Mouse (Mus musculus) neural tube, embryonic 15.5 days (tissue): ENCODE measurements around the gene Olfr18. TPM values are rescaled to one million over a fixed set of nuclear protein-coding genes. Genes with fewer than 3 reads are reported as not detected.
"Not testable (repeated sequence)": the region's sequence is repeated elsewhere in the genome, so short reads cannot be mapped to it uniquely, and the experiment has no call there.

Experiments used
- ATAC-seq: fragments of 200-750 bp; cut with Nextera tagmentation; 2 replicates; pipeline ENCODE4 v1.8.0; 2017; ENCODE audit warnings: mild to moderate bottlenecking, moderate TSS enrichment, moderate library complexity; ENCODE audit not compliant: low FRiP score
- H3K27ac ChIP-seq: fragments of 300-500 bp; sonication (generic); replicated peaks from 2 replicates; pipeline ENCODE4 v1.5.1; 2015; ENCODE audit warnings: mild to moderate bottlenecking, inconsistent platforms
- H3K27me3 ChIP-seq: fragments of 300-500 bp; sonication (generic); replicated peaks from 2 replicates; pipeline ENCODE4 v1.6.1; 2015; ENCODE audit warnings: inconsistent platforms
- H3K36me3 ChIP-seq: fragments of 300-500 bp; sonication (generic); 2 replicates; pipeline ENCODE4 v1.6.1; 2015; ENCODE audit warnings: inconsistent platforms
- H3K4me1 ChIP-seq: fragments of 300-500 bp; sonication (generic); 2 replicates; pipeline ENCODE4 v1.6.1; 2015; ENCODE audit warnings: inconsistent platforms
- H3K4me2 ChIP-seq: fragments of 300-500 bp; sonication (generic); 2 replicates; pipeline ENCODE4 v1.6.1; 2015; ENCODE audit warnings: inconsistent platforms, mild to moderate bottlenecking, moderate library complexity
- H3K4me3 ChIP-seq: fragments of 300-500 bp; sonication (generic); replicated peaks from 2 replicates; pipeline ENCODE4 v1.5.1; 2015; ENCODE audit warnings: mild to moderate bottlenecking, inconsistent platforms
- H3K9ac ChIP-seq: fragments of 300-500 bp; sonication (generic); replicated peaks from 2 replicates; pipeline ENCODE4 v1.6.1; 2015; ENCODE audit warnings: mild to moderate bottlenecking, inconsistent platforms
- H3K9me3 ChIP-seq: fragments of 300-500 bp; sonication (generic); replicated peaks from 2 replicates; pipeline ENCODE4 v1.6.1; 2016; ENCODE audit warnings: inconsistent platforms
- WGBS: fragments of 180-500 bp; shearing (Covaris S2); methylation state at CpG from one replicate; pipeline ENCODE4 v1.1.7; 2015; ENCODE audit warnings: mixed read lengths; 5-methylcytosine and 5-hydroxymethylcytosine counted together
- polyA plus RNA-seq: library from polyadenylated mRNA; unstranded; fragments of >200 nt; fragmentation: Nextera tagmentation; extraction: Ambion mirVana; gene quantifications from 2 replicates; pipeline ENCODE4 v1.2.1, GENCODE M21; 2015

The Olfr18 gene
- 0.09 TPM in 1 of 2 replicates, not detected in the other for polyA plus RNA-seq

GRCm38 (mm10) chr9:20335994-20336393 is at the start of gene Olfr18:
Olfr18 (minus strand) TSS chr9:20336094.
- Histone ChIP-seq H3K36me3 (no peaks in the 10 kb centered on the region), H3K9me3 (no peaks in the 10 kb centered on the region), H3K4me3 (no peak within 1 kb of the TSS), H3K27ac (no peak within 1 kb of the TSS), H3K9ac (no peak within 1 kb of the TSS), H3K27me3 (no peaks in the 10 kb centered on the region), H3K4me2 (no peak within 1 kb of the TSS), H3K4me1 (no peaks in the 10 kb centered on the region)
- ATAC-seq = no peak

- WGBS = 17% methylated on average over 16 of the region's 16 CpGs
- Histone ChIP-seq H3K27me3 (no peaks in the 10 kb centered on the region), H3K9ac (peak overlapping the region; percentile 59), H3K27ac (peak overlapping the region; percentile 85), H3K36me3 (no peaks in the 10 kb centered on the region), H3K4me1 (peaks cover 16% of the 10 kb centered on the region), H3K4me2 (peak overlapping the region; percentile 80), H3K9me3 (0 out of 2 replicates have a peak, but pooled peaks cover 3% of the 10 kb centered on the region), H3K4me3 (peak overlapping the region; percentile 68)
- peak; percentile 78 for ATAC-seq
Measured at GRCm38 (mm10) chr9:20385343-20385703, 49.4 kb upstream of the Olfr18 start.

GRCm38 (mm10) chr9:20384532-20385342 is 48.8 kb upstream of the Olfr18 start, which contains the start of gene Zfp560:
Zfp560 (minus strand) TSS chr9:20385177.
- H3K9ac ChIP-seq = peak within 1 kb of the TSS; percentile 59
- peak within 1 kb of the TSS; percentile 80 for H3K4me2 ChIP-seq
- ATAC-seq = peak; percentile 99
- H3K36me3 ChIP-seq = no peaks in the 10 kb centered on the region
- H3K27ac ChIP-seq = peak within 1 kb of the TSS; percentile 85
- peak within 1 kb of the TSS; percentile 68 for H3K4me3 ChIP-seq
- no peaks in the 10 kb centered on the region for H3K27me3 ChIP-seq
- WGBS = 4% methylated on average over 40 of the region's 40 CpGs
- H3K4me1 ChIP-seq = peaks cover 16% of the 10 kb centered on the region
- H3K9me3 ChIP-seq = 0 out of 2 replicates have a peak, but pooled peaks cover 3% of the 10 kb centered on the region

- 91% methylated on average over 7 of the region's 7 CpGs for WGBS
- Histone ChIP-seq H3K4me1 (peaks cover 16% of the 10 kb centered on the region), H3K27ac (no peak overlapping the region), H3K27me3 (no peaks in the 10 kb centered on the region), H3K4me3 (peak overlapping the region; percentile 68), H3K36me3 (no peaks in the 10 kb centered on the region), H3K9me3 (0 out of 2 replicates have a peak, but pooled peaks cover 3% of the 10 kb centered on the region), H3K9ac (0 out of 2 replicates have a peak overlapping the region, but pooled peaks have one; percentile 59), H3K4me2 (peak overlapping the region; percentile 80)
- no peak for ATAC-seq
Measured at GRCm38 (mm10) chr9:20383659-20384058, 47.8 kb upstream of the Olfr18 start.

- no peak overlapping the region for H3K4me3 ChIP-seq
- H3K9ac ChIP-seq = no peak overlapping the region
- H3K9me3 ChIP-seq = no peaks in the 10 kb centered on the region
- peaks cover 7% of the 10 kb centered on the region; the same call in 1 of the 2 replicates for H3K36me3 ChIP-seq
- H3K27me3 ChIP-seq = no peaks in the 10 kb centered on the region
- no peak for ATAC-seq
- H3K4me1 ChIP-seq = no peaks in the 10 kb centered on the region
- H3K27ac ChIP-seq = no peak overlapping the region
- no peak overlapping the region for H3K4me2 ChIP-seq
- 91% methylated on average over 1 of the region's 1 CpGs for WGBS
Measured at GRCm38 (mm10) chr9:20374712-20375111, 38.8 kb upstream of the Olfr18 start.

GRCm38 (mm10) chr9:20367311-20367710 is 31.4 kb upstream of the Olfr18 start:
- Histone ChIP-seq H3K27ac (no peak overlapping the region), H3K4me3 (no peak overlapping the region), H3K4me2 (no peak overlapping the region), H3K36me3 (peaks cover 7% of the 10 kb centered on the region), H3K4me1 (no peaks in the 10 kb centered on the region), H3K9me3 (peaks cover 16% of the 10 kb centered on the region; the same call in 1 of the 2 replicates), H3K9ac (no peak overlapping the region), H3K27me3 (no peaks in the 10 kb centered on the region)
- no peak for ATAC-seq
- 92% methylated on average over 2 of the region's 2 CpGs for WGBS

- 95% methylated on average over 4 of the region's 4 CpGs for WGBS
- no peak overlapping the region for H3K4me2 ChIP-seq
- H3K27ac ChIP-seq = no peak overlapping the region
- no peaks in the 10 kb centered on the region for H3K27me3 ChIP-seq
- no peak for ATAC-seq
- no peak overlapping the region for H3K4me3 ChIP-seq
- H3K9me3 ChIP-seq = 0 out of 2 replicates have a peak, but pooled peaks cover 8% of the 10 kb centered on the region
- no peaks in the 10 kb centered on the region for H3K4me1 ChIP-seq
- peaks cover 56% of the 10 kb centered on the region for H3K36me3 ChIP-seq
- no peak overlapping the region for H3K9ac ChIP-seq
Measured at GRCm38 (mm10) chr9:20348501-20348900, 12.6 kb upstream of the Olfr18 start.

GRCm38 (mm10) chr9:20298232-20298631 is 37.7 kb downstream of the Olfr18 start, which contains the start of gene Olfr873:
Olfr873 (plus strand) TSS chr9:20298532.
- Histone ChIP-seq H3K4me3 (no peak within 1 kb of the TSS), H3K9ac (no peak within 1 kb of the TSS), H3K4me2 (no peak within 1 kb of the TSS)

GRCm38 (mm10) chr9:20295562-20295961 is 40.3 kb downstream of the Olfr18 start:
- not testable (repeated sequence) for H3K27me3 ChIP-seq, H3K9ac ChIP-seq, H3K27ac ChIP-seq, H3K4me2 ChIP-seq, ATAC-seq, H3K36me3 ChIP-seq, H3K4me3 ChIP-seq, H3K9me3 ChIP-seq, H3K4me1 ChIP-seq
- 84% methylated on average over 5 of the region's 5 CpGs for WGBS

More at GRCm38 (mm10) chr9:20298232-20298631, 37.7 kb downstream of the Olfr18 start, which contains the start of gene Olfr873:
- 91% methylated on average over 1 of the region's 1 CpGs for WGBS
- no peak within 1 kb of the TSS for H3K27ac ChIP-seq
- no peaks in the 10 kb centered on the region for H3K9me3 ChIP-seq
- H3K36me3 ChIP-seq = no peaks in the 10 kb centered on the region
- ATAC-seq = no peak
- no peaks in the 10 kb centered on the region for H3K27me3 ChIP-seq
- H3K4me1 ChIP-seq = no peaks in the 10 kb centered on the region

- 89% methylated on average over 1 of the region's 1 CpGs for WGBS
- no peak within 1 kb of the TSS for H3K4me2 ChIP-seq
- ATAC-seq = no peak
Measured at GRCm38 (mm10) chr9:20282051-20282450, 53.8 kb downstream of the Olfr18 start, which contains the start of gene Olfr39. Olfr39 (plus strand) TSS chr9:20282351.

More at GRCm38 (mm10) chr9:20282051-20282450, 53.8 kb downstream of the Olfr18 start, which contains the start of gene Olfr39:
- H3K36me3 ChIP-seq = no peaks in the 10 kb centered on the region
- no peaks in the 10 kb centered on the region for H3K9me3 ChIP-seq
- H3K27ac ChIP-seq = no peak within 1 kb of the TSS
- H3K4me1 ChIP-seq = no peaks in the 10 kb centered on the region
- no peak within 1 kb of the TSS for H3K4me3 ChIP-seq
- H3K27me3 ChIP-seq = no peaks in the 10 kb centered on the region
- H3K9ac ChIP-seq = no peak within 1 kb of the TSS
